8 mouse cellular contexts compared by ENCODE assay signal in the genomic region with DNA sequence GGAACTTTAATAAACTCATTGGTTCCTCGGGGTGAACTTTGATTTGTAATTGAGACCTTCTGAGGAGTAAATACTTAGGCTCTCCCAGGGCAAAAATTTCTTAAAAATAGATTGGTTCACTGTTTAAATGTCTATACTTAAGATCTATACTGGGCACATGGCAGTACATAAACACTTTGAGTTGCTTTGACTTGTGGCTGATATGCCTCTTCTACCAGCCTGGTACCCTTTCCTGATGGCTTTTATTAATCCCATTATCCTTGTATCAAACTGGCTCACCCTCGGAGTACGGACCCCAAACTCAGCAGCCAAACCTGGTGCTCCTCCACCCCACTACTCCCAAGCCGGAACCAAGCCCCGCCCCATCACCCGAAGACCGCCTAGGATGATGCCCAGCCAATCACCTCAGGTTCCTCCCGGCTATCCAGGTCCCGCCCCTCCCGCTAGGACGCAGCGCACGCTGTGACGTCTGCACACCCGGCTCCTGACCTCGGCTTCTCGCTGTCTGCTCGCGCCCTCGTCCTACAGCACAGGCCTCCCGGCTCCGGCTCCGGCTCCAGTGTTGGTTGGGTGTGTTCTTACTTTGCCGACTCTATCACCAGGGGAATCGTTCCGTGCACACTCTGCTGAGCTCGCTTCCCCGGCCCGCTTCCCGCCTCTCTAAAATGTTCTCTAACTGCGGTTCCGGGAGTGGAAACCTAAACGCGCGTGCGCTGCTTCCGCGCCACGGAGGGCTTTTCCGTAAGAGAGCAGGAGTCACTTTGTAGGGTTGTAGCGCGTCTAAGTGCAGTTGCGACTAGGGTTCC. TPM values are rescaled to one million over a fixed set of nuclear protein-coding genes. Genes with fewer than 3 reads are reported as not detected.
DNase-seq lines count a peak whose midpoint lies in the region; ATAC-seq lines count a peak whose summit lies in the region.

A gene (plus strand): TSS at position 464 of the 806 bp plus-strand sequence.

- ATAC-seq in megakaryocyte progenitor cell, adult 5-6 weeks (replicated peaks; ENCODE audit: poor library complexity), result peak; percentile 83

- peak; percentile 91 for DNase-seq in adipocyte (ENCODE audit: low spot score)
- peak; percentile 97 for DNase-seq in embryo, embryonic 10 days (ENCODE audit: low spot score)
- DNase-seq in gastrocnemius, postnatal 10 days, result peak; percentile 93
- peak; percentile 95 for DNase-seq in induced T-regulatory cell, adult 2 months (ENCODE audit: low read depth)
- peak; percentile 81 to 90 for DNase-seq in left cerebral cortex, adult 9 months (ENCODE audit: low spot score in 2 of 2)
- peak; percentile 93 for DNase-seq in right cerebral cortex, postnatal 14 days
- DNase-seq in urinary bladder, postnatal 36 days (ENCODE audit: low spot score in 2 of 2), result peak; percentile 91 to 95

RNA-seq across cellular contexts. Expression of the gene that starts here (rescaled TPM):
- 10 to 100 TPM; 65.9 to 79.8 TPM for total RNA-seq in gastrocnemius, postnatal 10 days (2021)
- 206 and 216 TPM in 2 replicates for total RNA-seq in megakaryocyte progenitor cell, adult 5-6 weeks (2015)
- total RNA-seq in megakaryocyte progenitor cell, adult 5-6 weeks (2017), result 109 and 136 TPM in 2 replicates

Comparison
In these comparisons a context has a peak if more than half of its experiments do, and no peak if none do; other contexts are left out.
1. Peak in every context shown above with its lines: DNase-seq and ATAC-seq.